Mouse (Mus musculus) Patski (cell line): ENCODE data around the gene Cdh12. TPM values are rescaled to one million over a fixed set of nuclear protein-coding genes. Genes with fewer than 3 reads are reported as not detected.
"Not testable (repeated sequence)": the region's sequence is repeated elsewhere in the genome, so short reads cannot be mapped to it uniquely, and the experiment has no call there.

Source experiments
- ATAC-seq: fragments of 100-300 bp; one replicate; pipeline ENCODE4 v1.8.0; 2021
- CTCF ChIA-PET: fragments of 350-600 bp; sonication (Branson Sonifier 250); formaldehyde crosslinking; loops from one replicate; lab custom pipeline; 2022; ENCODE audit warnings: inconsistent platforms; lab: Charles Lee
- POLR2A ChIA-PET: fragments of 350-600 bp; sonication (Branson Sonifier 250); formaldehyde crosslinking; loops from one replicate; lab custom pipeline; 2022; ENCODE audit warnings: antibody characterized with exemption, inconsistent platforms; lab: Charles Lee
- DNase-seq: peaks from one replicate; pipeline ENCODE4 v3.0.0-alpha.2; 2011; ENCODE audit warnings: low read depth, low spot score
- H3K27me3 ChIP-seq: fragments of 371-371 bp; one replicate; pipeline ENCODE4 v1.5.1; 2021
- CTCF ChIP-seq: fragments of 100-300 bp; IDR thresholded peaks from one replicate; pipeline ENCODE4 v1.5.1; 2021
- in situ Hi-C: fragments of 300-500 bp; cut with MboI; formaldehyde crosslinking; loops from 3 replicates; pipeline ENCODE4 v1.11.1; 2018; ENCODE audit warnings: low pct_unique_long_range_greater_than_20kb, mixed read lengths
- polyA plus RNA-seq: library from polyadenylated mRNA; unstranded; gene quantifications from one replicate; pipeline ENCODE4 v1.2.3, GENCODE M21; 2021

Cdh12 gene
- polyA plus RNA-seq, 1 experiment from 2014 or later, result not detected

DNA sequence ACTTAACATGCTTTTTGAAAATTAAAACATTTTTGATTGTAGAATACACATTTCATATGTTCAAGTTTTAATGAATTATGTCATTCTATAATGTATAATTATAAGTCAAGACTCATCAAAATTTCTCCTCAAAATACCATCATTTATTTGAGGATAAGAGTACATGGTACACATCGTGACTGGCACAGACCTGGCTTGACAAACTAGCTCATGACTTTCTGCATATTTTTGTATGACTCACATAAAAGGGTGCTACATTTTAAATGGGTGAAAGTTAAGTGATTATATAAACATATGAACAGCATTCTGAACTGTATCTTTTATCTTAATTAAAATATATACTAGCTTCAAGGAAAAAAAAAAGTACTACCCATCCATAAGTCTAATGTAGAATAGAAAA, 643.8 kb downstream of the Cdh12 start:
- in situ Hi-C loops, result no loop called here
- H3K27me3 ChIP-seq, result no peaks in the 10 kb centered on the region
- ATAC-seq (no peak), DNase-seq (no peak)
- no peak for TF ChIP-seq CTCF
- ChIA-PET CTCF (no interaction called here), POLR2A (no interaction called here)

DNA sequence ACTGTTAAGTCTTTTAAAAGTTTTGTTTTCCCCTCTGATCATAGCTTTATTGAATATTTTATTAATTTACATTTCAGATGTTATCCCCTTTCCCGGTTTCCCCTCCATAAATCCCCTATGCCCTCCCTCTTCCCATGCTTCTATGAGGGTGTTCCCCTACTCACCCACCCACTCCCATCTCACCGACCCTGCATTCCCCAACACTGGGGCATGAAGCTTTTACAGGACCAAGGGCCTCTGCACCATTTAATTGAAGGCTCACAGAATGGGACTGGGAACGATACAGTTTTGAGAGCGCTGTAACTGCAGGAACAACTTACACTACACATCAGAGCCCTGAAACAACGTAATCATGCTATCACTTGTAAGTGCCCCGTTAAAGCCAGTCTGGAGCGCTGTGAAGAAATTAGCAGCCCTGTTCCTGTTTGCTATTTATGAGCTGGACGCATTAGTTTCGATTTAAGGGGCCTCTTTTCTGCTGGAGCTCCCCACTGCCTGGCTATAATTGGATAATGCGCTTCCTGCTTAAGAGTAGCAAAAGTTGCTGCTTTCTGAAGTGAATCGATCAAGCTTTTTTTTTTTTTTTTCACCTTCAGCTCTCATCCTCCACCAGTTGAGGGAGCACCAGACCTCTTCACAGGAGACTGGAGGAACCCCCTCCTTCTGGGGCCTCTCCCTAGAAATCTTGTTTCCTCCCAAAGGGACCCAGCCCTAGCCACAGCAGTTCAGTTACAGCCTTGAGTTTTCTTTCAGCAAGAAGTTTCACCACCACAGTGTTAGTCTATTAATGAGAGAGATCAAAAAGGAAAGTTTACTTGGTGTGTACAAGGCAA, 660.2 kb downstream of the Cdh12 start:
- in situ Hi-C loops, result no loop called here
- no peak for ATAC-seq
- POLR2A ChIA-PET, result no interaction called here
- no peak for TF ChIP-seq CTCF
- H3K27me3 ChIP-seq, result peaks cover 6% of the 10 kb centered on the region
- CTCF ChIA-PET, result no interaction called here
- DNase-seq, result no peak

DNA sequence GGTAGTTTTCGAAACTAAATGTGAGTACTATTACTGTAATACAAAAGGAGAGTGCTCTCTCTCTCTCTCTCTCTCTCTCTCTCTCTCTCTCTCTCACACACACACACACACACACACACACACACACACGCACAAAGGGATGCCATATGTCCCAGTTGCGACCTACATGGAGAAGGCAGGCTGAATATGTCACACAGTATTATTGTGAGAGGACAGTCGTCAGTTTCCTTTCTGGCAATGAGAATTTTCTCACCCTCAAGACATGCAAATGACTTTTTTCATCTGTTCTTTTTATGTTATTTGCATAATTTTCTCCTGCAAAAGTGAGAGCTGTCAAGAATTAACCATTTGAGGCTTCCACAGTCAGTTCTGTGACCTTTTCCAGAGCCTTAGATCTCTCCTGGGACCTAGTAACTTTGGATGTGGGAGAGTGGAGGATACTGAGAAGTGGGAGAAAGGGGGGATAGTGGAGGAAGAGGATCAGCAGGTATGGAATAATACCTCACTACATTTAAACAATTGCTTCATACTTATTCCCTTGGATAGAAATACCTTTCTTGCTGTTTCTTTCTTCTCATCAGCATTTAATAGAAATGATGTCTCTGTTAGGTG, 660.9 kb downstream of the Cdh12 start:
- ChIA-PET POLR2A (no interaction called here), CTCF (no interaction called here)
- ATAC-seq (no peak), DNase-seq (no peak)
- no peak for TF ChIP-seq CTCF
- in situ Hi-C loops, result no loop called here
- peaks cover 6% of the 10 kb centered on the region for H3K27me3 ChIP-seq

DNA sequence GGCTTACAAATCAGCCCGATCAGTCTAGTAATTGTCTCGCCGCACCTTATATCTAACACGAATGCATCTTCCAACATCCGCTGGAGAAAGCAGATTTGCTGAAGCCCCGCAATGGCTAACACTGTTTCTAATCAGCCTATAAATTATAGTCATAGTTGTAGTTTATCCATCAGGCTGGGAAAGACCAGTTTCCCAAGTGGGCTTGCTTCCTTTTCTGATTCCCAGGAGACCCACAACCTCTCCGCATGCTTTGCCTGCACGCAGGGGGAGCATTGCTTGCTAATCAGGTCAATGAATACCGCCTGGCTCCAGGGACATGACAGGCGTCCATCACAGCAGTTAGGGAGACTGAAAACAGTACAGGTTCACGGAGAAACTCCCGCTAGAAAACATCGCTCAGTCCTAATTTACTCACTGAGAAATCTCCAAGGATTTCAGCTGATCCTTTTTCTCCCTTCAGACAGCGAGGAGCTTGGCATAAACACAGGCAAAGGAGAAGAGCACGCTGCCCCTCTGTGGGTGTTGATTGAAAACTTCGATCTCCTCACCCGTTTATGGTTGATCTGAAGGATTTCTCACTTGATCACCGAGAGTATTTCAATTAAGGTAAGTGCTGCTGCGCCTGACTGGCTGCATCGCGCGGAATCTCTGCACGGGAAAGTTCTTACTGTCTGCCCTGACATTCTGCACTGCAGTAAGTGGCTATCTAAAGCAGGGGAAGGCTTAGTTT, 662.0 kb downstream of the Cdh12 start:
- ChIA-PET CTCF (no interaction called here), POLR2A (no interaction called here)
- H3K27me3 ChIP-seq, result peaks cover 6% of the 10 kb centered on the region
- no peak for ATAC-seq
- no peak for TF ChIP-seq CTCF
- DNase-seq, result no peak
- in situ Hi-C loops, result no loop called here

DNA sequence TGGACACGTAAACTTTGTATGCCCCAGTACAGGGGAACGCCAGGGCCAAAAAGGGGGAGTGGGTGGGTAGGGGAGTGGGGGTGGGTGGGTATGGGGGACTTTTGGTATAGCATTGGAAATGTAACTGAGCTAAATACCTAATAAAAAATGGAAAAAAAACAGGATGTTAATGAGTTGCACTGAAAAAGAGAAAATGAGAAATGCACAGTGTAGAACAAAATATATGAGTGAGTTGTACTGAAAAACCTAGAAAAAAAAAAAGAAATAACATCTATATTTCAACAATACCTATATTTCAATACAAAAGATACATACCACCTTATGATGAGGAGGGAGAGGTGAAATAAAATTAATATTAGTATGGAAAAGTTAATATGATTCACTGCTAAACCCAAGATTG, 665.7 kb downstream of the Cdh12 start:
- H3K27me3 ChIP-seq, POLR2A ChIA-PET, CTCF ChIA-PET, in situ Hi-C loops: not testable (repeated sequence)
- DNase-seq (peak; percentile 13), ATAC-seq (peak; percentile 71)

DNA sequence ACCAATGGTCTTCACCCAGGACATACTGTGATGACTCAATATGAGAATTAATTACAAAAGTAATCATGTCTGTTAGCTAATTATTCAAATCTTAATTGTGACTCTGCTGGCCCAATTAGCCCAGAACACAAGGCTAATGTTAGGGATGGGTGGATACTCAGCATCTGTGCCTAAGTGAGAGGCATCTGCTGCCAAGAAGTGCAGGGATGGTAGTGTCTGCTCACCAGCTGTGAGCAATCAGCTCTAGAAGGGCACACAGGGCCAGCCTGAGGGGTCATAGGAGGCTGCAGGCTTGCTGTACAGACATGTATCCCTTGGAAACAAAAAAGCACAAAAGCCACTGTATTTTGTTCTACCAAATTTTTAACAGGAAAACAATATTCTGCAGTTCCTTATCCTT, 681.6 kb downstream of the Cdh12 start:
- peaks cover 4% of the 10 kb centered on the region for H3K27me3 ChIP-seq
- ATAC-seq, result no peak
- in situ Hi-C loops, result no loop called here
- POLR2A ChIA-PET, result no interaction called here
- DNase-seq, result no peak
- CTCF ChIA-PET, result interaction anchor here (0.7 kb wide), 1 partner anchor 8 kb away, joined by 3 read pairs; no protein-coding TSS in a partner anchor
- no peak for TF ChIP-seq CTCF

DNA sequence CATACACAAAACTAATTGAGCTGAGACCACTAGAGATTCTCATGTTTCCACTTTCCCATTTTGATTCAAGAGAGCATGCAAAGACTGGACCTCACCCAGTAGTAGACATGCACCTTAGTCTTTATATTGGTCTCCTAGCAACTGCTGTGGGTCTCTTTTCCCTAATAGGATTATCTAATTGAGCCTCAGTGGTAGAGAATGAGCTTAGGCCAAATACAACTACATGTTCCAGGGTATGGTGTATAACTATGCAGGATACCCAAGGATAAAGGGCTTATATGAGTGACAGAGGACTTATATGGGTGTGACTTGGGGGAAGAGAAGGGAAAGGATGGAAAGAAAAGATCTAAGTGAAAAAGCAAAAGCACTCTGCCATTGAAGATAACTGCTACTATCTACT, 683.9 kb downstream of the Cdh12 start:
- no peak for ATAC-seq
- no peak for TF ChIP-seq CTCF
- CTCF ChIA-PET, result no interaction called here
- POLR2A ChIA-PET, result no interaction called here
- in situ Hi-C loops, result no loop called here
- peaks cover 4% of the 10 kb centered on the region for H3K27me3 ChIP-seq
- no peak for DNase-seq

DNA sequence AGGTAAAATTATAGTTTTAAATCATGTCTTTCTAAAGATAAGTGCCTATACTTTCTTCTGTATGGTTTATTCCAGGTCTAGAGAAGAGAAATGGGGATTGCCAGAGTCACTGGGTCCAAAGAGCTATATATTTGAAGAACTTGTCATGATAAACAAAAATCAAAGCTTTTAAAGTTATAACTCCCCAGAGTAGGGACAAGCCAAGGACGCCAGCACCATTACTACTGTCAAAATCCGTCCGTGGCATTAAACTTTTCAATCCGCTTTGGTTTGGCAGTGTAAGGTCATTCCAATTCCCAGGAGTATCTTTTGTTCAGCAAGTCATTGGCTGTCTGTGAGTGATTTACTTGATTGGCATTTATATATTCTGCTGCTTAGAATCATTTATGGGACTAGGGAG, 697.8 kb downstream of the Cdh12 start:
- CTCF ChIA-PET, result no interaction called here
- POLR2A ChIA-PET, result no interaction called here
- H3K27me3 ChIP-seq, result no peaks in the 10 kb centered on the region
- DNase-seq (no peak), ATAC-seq (no peak)
- TF ChIP-seq CTCF, result no peak
- in situ Hi-C loops, result no loop called here

DNA sequence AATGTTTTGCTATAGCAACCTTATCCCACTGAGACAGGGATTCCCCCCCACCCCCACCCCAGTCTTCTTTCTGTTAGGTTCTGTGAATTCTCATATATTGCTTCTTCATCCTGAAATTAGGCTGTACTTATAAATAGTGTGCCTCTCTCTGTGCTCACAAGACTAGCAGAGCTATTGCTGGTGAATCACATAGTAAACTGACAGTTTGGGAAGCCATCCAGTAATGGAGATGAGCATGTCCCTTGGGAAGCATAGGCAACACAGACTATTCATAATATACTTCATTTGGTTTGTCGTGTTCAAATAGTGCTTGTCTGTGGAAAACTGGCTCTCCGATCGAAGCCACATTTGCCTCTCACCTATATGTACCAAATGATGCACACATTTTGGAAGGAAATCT, 704.5 kb downstream of the Cdh12 start:
- ATAC-seq, result no peak
- ChIA-PET CTCF (no interaction called here), POLR2A (no interaction called here)
- in situ Hi-C loops, result no loop called here
- no peak for TF ChIP-seq CTCF
- no peaks in the 10 kb centered on the region for H3K27me3 ChIP-seq
- DNase-seq, result no peak

DNA sequence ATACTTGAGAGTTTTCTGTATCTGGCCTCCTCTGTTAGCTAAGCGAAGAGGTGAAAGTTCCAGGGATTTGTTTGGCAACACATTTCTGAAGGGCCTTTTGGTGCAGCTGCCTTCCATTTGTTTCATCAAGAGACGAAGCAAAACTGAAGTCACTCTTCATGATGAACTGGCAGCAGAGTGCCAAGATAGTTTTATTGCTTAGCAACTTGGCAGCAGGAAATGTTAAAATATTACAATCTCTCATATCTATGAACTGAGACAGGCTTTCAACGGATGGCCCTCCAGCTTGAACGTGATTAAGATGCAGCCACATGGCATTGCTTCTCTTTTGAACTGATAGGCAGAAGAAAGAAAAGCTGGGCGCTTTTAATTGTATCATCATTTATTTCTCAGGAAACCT, 730.7 kb downstream of the Cdh12 start:
- ATAC-seq (no peak), DNase-seq (no peak)
- TF ChIP-seq CTCF, result no peak
- CTCF ChIA-PET, result no interaction called here
- H3K27me3 ChIP-seq, result no peaks in the 10 kb centered on the region
- in situ Hi-C loops, result no loop called here
- POLR2A ChIA-PET, result no interaction called here

DNA sequence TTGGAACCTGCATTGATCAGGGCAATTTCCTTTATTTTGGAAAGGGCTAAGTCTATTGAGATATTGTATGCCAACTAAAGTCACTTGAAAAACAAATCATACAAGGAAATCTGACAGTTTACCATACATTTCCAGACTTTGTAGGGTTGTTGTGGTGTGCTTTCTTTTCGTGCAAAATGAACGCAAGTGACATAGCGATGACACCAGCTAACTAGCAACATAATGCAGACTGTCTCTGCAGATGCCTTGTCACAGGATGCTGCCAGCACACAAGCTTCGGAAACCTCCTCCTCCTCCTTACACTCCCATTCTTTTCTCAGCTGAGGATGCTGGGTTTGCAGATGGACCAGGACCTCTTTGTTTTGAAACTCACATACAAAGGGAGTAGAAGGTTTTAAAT, 731.1 kb downstream of the Cdh12 start:
- in situ Hi-C loops, result no loop called here
- DNase-seq, result no peak
- CTCF ChIA-PET, result no interaction called here
- POLR2A ChIA-PET, result no interaction called here
- no peak for TF ChIP-seq CTCF
- no peaks in the 10 kb centered on the region for H3K27me3 ChIP-seq
- no peak for ATAC-seq
